Mouse (Mus musculus) mammary gland, adult 2 months (tissue): ENCODE data around the gene Eif2s1. TPM values are rescaled to one million over a fixed set of nuclear protein-coding genes. Genes with fewer than 3 reads are reported as not detected.

ENCODE experiments used
- polyA plus RNA-seq: library from polyadenylated mRNA; depleted of rRNA; stranded (reverse); fragments of >200 nt; gene quantifications from 2 replicates; pipeline ENCODE4 v1.2.3, GENCODE M21; 2012; ENCODE audit warnings: low replicate concordance; rRNA removed

Gene Eif2s1
- polyA plus RNA-seq: 6.7 and 18.7 TPM in 2 replicates

DNA sequence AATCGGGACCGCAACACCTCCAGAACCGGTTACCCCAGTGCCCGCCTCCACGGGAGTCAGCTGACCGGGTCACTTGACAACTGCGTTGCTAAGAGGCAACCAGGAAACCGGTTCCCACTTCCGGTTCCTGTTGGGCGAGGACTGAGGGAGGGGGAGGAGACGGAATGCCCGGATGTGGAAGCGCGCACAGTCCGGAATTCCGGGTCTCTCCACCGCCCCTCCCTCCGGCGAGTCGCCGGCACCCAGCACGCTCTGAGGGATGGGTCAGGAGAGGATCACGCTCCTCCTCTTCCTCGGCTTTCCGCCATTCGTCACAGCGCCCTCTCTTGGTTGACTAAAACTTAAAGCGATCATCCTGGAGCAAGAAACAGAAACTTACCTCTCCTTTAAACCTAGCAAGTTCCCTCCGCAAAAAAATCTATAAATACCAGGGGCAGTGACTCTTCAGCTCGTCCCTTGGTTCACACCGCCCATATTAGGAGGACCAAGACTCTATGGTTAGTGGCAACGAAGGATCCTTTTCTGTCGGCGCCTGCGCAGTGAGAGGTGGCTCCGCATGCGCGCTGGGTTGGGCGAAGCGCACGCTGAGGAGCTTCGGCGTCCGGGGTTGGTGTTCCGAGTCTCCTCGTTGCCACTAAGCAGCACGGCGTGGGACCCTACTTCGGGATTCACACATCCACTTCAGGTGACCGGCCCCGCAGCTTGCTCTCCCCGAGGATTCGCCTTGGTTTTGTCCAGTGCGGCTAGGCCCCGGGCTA is at the start of gene Eif2s1, which contains the start of gene Atp6v1d:
Eif2s1 (plus strand) TSS at position 324 of the 758 bp plus-strand sequence.
Atp6v1d (minus strand) TSS at position 143 of the 758 bp plus-strand sequence.

DNA sequence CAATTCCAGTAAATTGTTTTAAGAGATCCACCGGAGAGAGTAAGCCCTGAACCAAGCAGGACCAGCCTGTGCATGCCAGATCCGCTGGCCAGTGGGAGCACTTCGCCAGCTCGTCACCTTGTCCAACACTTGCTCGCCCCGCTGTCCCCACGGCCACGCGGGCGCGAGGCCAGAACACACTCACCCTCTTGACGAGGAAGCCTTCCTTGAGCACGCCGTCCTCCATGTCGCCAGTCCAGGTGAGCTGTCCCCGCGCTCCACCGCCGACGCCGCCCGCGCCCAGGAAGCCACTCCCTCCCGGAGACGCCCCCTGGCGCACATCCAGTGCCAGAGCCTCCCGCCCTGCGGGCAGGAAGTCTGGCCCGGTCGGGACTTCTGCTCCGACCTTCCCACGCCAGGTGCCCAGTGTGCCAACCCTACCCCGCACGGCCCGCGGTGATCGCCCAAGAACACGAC is 45.1 kb downstream of the Eif2s1 start, which contains the start of gene Plek2:
Plek2 (minus strand) TSS at position 258 of the 456 bp plus-strand sequence.

Other genes with a start within 250 kb of the Eif2s1 start
- gene Fam71d, start 170.3 kb upstream of the Eif2s1 start, polyA plus RNA-seq: not detected in 2 replicates
- 0.78 and 2.6 TPM in 2 replicates for gene Mpp5, start 112.9 kb upstream of the Eif2s1 start, polyA plus RNA-seq
- 7.8 and 21.3 TPM in 2 replicates for gene Atp6v1d, start 181 bp upstream of the Eif2s1 start, polyA plus RNA-seq
- 0.98 and 1.4 TPM in 2 replicates for gene Plek2, start 45.1 kb downstream of the Eif2s1 start, polyA plus RNA-seq
- 33.1 and 36.1 TPM in 2 replicates for gene Tmem229b, start 145.8 kb downstream of the Eif2s1 start, polyA plus RNA-seq
- 6.6 and 8.2 TPM in 2 replicates for gene Plekhh1, start 167.3 kb downstream of the Eif2s1 start, polyA plus RNA-seq
- 12.2 and 19.1 TPM in 2 replicates for gene Pigh, start 227.8 kb downstream of the Eif2s1 start, polyA plus RNA-seq